Mouse (Mus musculus) liver, adult 2 months (tissue): ENCODE measurements around the gene Zfp697.

ENCODE experiments used
- CTCF ChIP-seq: fragments of 200-500 bp; IDR thresholded peaks from 2 replicates; pipeline ENCODE4 v1.5.1; 2011; ENCODE audit warnings: low read depth, low read length, control low read depth
- POLR2A ChIP-seq: fragments of 200-500 bp; IDR thresholded peaks from 2 replicates; pipeline ENCODE4 v1.6.1; 2011; ENCODE audit warnings: low read length, control low read depth; ENCODE audit not compliant: insufficient read depth; ENCODE audit errors: extremely low read depth

- no peak for TF ChIP-seq CTCF
- TF ChIP-seq POLR2A: no peak
Observed at GRCm38 (mm10) chr3:98413733-98414132, 31.5 kb downstream of the Zfp697 start.
